Mouse (Mus musculus) midbrain, embryonic 13.5 days (tissue): ENCODE measurements around the gene Vmn1r5. TPM values are rescaled to one million over a fixed set of nuclear protein-coding genes. Genes with fewer than 3 reads are reported as not detected.
"Not testable (repeated sequence)": the region's sequence is repeated elsewhere in the genome, so short reads cannot be mapped to it uniquely, and the experiment has no call there.

Experiments
- ATAC-seq: fragments of 200-750 bp; cut with Nextera tagmentation; 2 replicates; pipeline ENCODE4 v1.8.0; 2017; ENCODE audit warnings: mild to moderate bottlenecking, moderate TSS enrichment, moderate library complexity
- H3K27ac ChIP-seq: fragments of 300-500 bp; sonication (generic); 2 replicates; pipeline ENCODE4 v1.5.1; 2015; ENCODE audit warnings: inconsistent platforms, mild to moderate bottlenecking, moderate library complexity
- H3K27me3 ChIP-seq: fragments of 300-500 bp; sonication (generic); 2 replicates; pipeline ENCODE4 v1.6.1; 2015; ENCODE audit warnings: mild to moderate bottlenecking, inconsistent platforms
- H3K36me3 ChIP-seq: fragments of 300-500 bp; sonication (generic); 2 replicates; pipeline ENCODE4 v1.6.1; 2015; ENCODE audit warnings: mild to moderate bottlenecking, inconsistent platforms
- H3K4me1 ChIP-seq: fragments of 300-500 bp; sonication (generic); replicated peaks from 2 replicates; pipeline ENCODE4 v1.6.1; 2015; ENCODE audit warnings: inconsistent platforms
- H3K4me2 ChIP-seq: fragments of 300-500 bp; sonication (generic); replicated peaks from 2 replicates; pipeline ENCODE4 v1.6.1; 2015; ENCODE audit warnings: moderate library complexity, mild to moderate bottlenecking, inconsistent platforms
- H3K4me3 ChIP-seq: fragments of 300-500 bp; sonication (generic); replicated peaks from 2 replicates; pipeline ENCODE4 v1.5.1; 2015; ENCODE audit warnings: mild to moderate bottlenecking, inconsistent platforms
- H3K9ac ChIP-seq: fragments of 300-500 bp; sonication (generic); replicated peaks from 2 replicates; pipeline ENCODE4 v1.6.1; 2015; ENCODE audit warnings: mild to moderate bottlenecking, inconsistent platforms
- H3K9me3 ChIP-seq: fragments of 300-500 bp; sonication (generic); 2 replicates; pipeline ENCODE4 v1.6.1; 2016; ENCODE audit warnings: mild to moderate bottlenecking, inconsistent platforms
- WGBS: fragments of 180-500 bp; shearing (Covaris S2); methylation state at CpG from one replicate; pipeline ENCODE4 v1.1.7; 2015; 5-methylcytosine and 5-hydroxymethylcytosine counted together
- polyA plus RNA-seq: library from polyadenylated mRNA; unstranded; fragments of >200 nt; fragmentation: Nextera tagmentation; extraction: Ambion mirVana; gene quantifications from 2 replicates; pipeline ENCODE4 v1.2.1, GENCODE M21; 2015

Gene Vmn1r5
- not detected in 2 replicates for polyA plus RNA-seq

- Histone ChIP-seq H3K9me3 (no peaks in the 10 kb centered on the region; the same call in 1 of the 2 replicates), H3K27me3 (no peaks in the 10 kb centered on the region), H3K4me3 (no peak within 1 kb of the TSS), H3K9ac (no peak within 1 kb of the TSS), H3K36me3 (no peaks in the 10 kb centered on the region), H3K4me1 (no peaks in the 10 kb centered on the region), H3K27ac (no peak within 1 kb of the TSS), H3K4me2 (no peak within 1 kb of the TSS)
- ATAC-seq = no peak
These were observed at the start of gene Vmn1r5 for GRCm38 (mm10) chr6:56969973-56970372. Gene Vmn1r5, plus strand, starts transcription at chr6:56970273.

GRCm38 (mm10) chr6:56923331-56923725 is 46.7 kb upstream of the Vmn1r5 start:
- Histone ChIP-seq H3K27ac (peak overlapping the region; percentile 89), H3K9ac (peak overlapping the region; percentile 84), H3K9me3 (no peaks in the 10 kb centered on the region), H3K36me3 (no peaks in the 10 kb centered on the region), H3K4me1 (peaks cover 19% of the 10 kb centered on the region), H3K27me3 (no peaks in the 10 kb centered on the region), H3K4me2 (peak overlapping the region; percentile 57), H3K4me3 (peak overlapping the region; percentile 71)
- 0% methylated on average over 25 of the region's 25 CpGs for WGBS
- ATAC-seq = no peak

GRCm38 (mm10) chr6:56923726-56924707 is 46.1 kb upstream of the Vmn1r5 start, which contains the start of the genes Nt5c3 and Vmn1r4:
Gene Nt5c3, minus strand, starts transcription at chr6:56923932.
Gene Vmn1r4, plus strand, starts transcription at chr6:56924015.
- WGBS = 4% methylated on average over 62 of the region's 64 CpGs
- Histone ChIP-seq H3K9ac (peak within 1 kb of the TSS; percentile 84), H3K4me2 (peak within 1 kb of the TSS; percentile 61), H3K27me3 (no peaks in the 10 kb centered on the region), H3K9me3 (no peaks in the 10 kb centered on the region), H3K27ac (peak within 1 kb of the TSS; percentile 89), H3K36me3 (no peaks in the 10 kb centered on the region), H3K4me3 (peak within 1 kb of the TSS; percentile 71), H3K4me1 (peaks cover 19% of the 10 kb centered on the region)
- peak; percentile 97 for ATAC-seq

GRCm38 (mm10) chr6:56931648-56932415 is 38.2 kb upstream of the Vmn1r5 start:
- 76% methylated on average over 4 of the region's 4 CpGs for WGBS

GRCm38 (mm10) chr6:56932464-56932863 is 37.6 kb upstream of the Vmn1r5 start:
- Histone ChIP-seq H3K9me3 (no peaks in the 10 kb centered on the region), H3K27ac (no peak overlapping the region), H3K36me3 (no peaks in the 10 kb centered on the region), H3K4me3 (no peak overlapping the region), H3K27me3 (no peaks in the 10 kb centered on the region), H3K9ac (no peak overlapping the region), H3K4me2 (no peak overlapping the region), H3K4me1 (no peaks in the 10 kb centered on the region)
- ATAC-seq = no peak
- 71% methylated on average over 2 of the region's 2 CpGs for WGBS

More at GRCm38 (mm10) chr6:56931648-56932415, 38.2 kb upstream of the Vmn1r5 start:
- H3K27me3 ChIP-seq = no peaks in the 10 kb centered on the region
- no peak overlapping the region for H3K9ac ChIP-seq
- H3K27ac ChIP-seq = no peak overlapping the region
- no peaks in the 10 kb centered on the region for H3K4me1 ChIP-seq
- ATAC-seq = no peak
- no peak overlapping the region for H3K4me3 ChIP-seq
- H3K36me3 ChIP-seq = no peaks in the 10 kb centered on the region
- no peaks in the 10 kb centered on the region for H3K9me3 ChIP-seq
- H3K4me2 ChIP-seq = no peak overlapping the region

- Histone ChIP-seq H3K36me3 (no peaks in the 10 kb centered on the region), H3K4me2 (no peak overlapping the region), H3K27ac (no peak overlapping the region), H3K27me3 (no peaks in the 10 kb centered on the region), H3K4me3 (no peak overlapping the region), H3K4me1 (no peaks in the 10 kb centered on the region), H3K9me3 (no peaks in the 10 kb centered on the region), H3K9ac (no peak overlapping the region)
- 91% methylated on average over 4 of the region's 4 CpGs for WGBS
- ATAC-seq = no peak
These were observed 35.7 kb upstream of the Vmn1r5 start for GRCm38 (mm10) chr6:56934366-56934765.

GRCm38 (mm10) chr6:56956436-56956835 is 13.6 kb upstream of the Vmn1r5 start:
- Histone ChIP-seq H3K9me3 (no peaks in the 10 kb centered on the region), H3K27ac (no peak overlapping the region), H3K4me2 (no peak overlapping the region), H3K4me1 (no peaks in the 10 kb centered on the region), H3K27me3 (no peaks in the 10 kb centered on the region), H3K36me3 (no peaks in the 10 kb centered on the region), H3K9ac (no peak overlapping the region), H3K4me3 (no peak overlapping the region)
- no peak for ATAC-seq
- WGBS = 74% methylated on average over 5 of the region's 5 CpGs

GRCm38 (mm10) chr6:56996943-56997342 is 26.9 kb downstream of the Vmn1r5 start, which contains the start of gene Vmn1r6:
Gene Vmn1r6, plus strand, starts transcription at chr6:56997243.
- H3K4me1 ChIP-seq = no peaks in the 10 kb centered on the region
- no peaks in the 10 kb centered on the region for H3K27me3 ChIP-seq
- WGBS = 90% methylated on average over 2 of the region's 2 CpGs
- H3K9ac ChIP-seq = no peak within 1 kb of the TSS
- H3K27ac ChIP-seq = no peak within 1 kb of the TSS
- no peak for ATAC-seq
- no peak within 1 kb of the TSS for H3K4me3 ChIP-seq
- H3K9me3 ChIP-seq = no peaks in the 10 kb centered on the region
- no peak within 1 kb of the TSS for H3K4me2 ChIP-seq
- H3K36me3 ChIP-seq = no peaks in the 10 kb centered on the region

GRCm38 (mm10) chr6:57025224-57025623 is 55.2 kb downstream of the Vmn1r5 start, which contains the start of gene Vmn1r7:
Gene Vmn1r7, minus strand, starts transcription at chr6:57025324.
- WGBS = 91% methylated on average over 2 of the region's 2 CpGs
- not testable (repeated sequence) for H3K4me1 ChIP-seq, H3K4me2 ChIP-seq

GRCm38 (mm10) chr6:57031984-57032383 is 61.9 kb downstream of the Vmn1r5 start, which contains the start of gene Vmn1r8:
Gene Vmn1r8, plus strand, starts transcription at chr6:57032284.
- H3K4me2 ChIP-seq = no peak within 1 kb of the TSS
- no peaks in the 10 kb centered on the region for H3K36me3 ChIP-seq
- H3K27me3 ChIP-seq = no peaks in the 10 kb centered on the region
- no peak within 1 kb of the TSS for H3K4me3 ChIP-seq
- no peaks in the 10 kb centered on the region for H3K4me1 ChIP-seq
- ATAC-seq = no peak
- no peak within 1 kb of the TSS for H3K9ac ChIP-seq
- no peaks in the 10 kb centered on the region for H3K9me3 ChIP-seq
- no peak within 1 kb of the TSS for H3K27ac ChIP-seq

More at GRCm38 (mm10) chr6:57025224-57025623, 55.2 kb downstream of the Vmn1r5 start, which contains the start of gene Vmn1r7:
- ATAC-seq, H3K9me3 ChIP-seq, H3K36me3 ChIP-seq, H3K27me3 ChIP-seq, H3K27ac ChIP-seq, H3K9ac ChIP-seq, H3K4me3 ChIP-seq: not testable (repeated sequence)

- no peak overlapping the region for H3K4me2 ChIP-seq
- no peak overlapping the region for H3K27ac ChIP-seq
- H3K4me1 ChIP-seq = no peaks in the 10 kb centered on the region
- ATAC-seq = no peak
- WGBS = 90% methylated on average over 2 of the region's 2 CpGs
- H3K27me3 ChIP-seq = no peaks in the 10 kb centered on the region
- no peaks in the 10 kb centered on the region for H3K36me3 ChIP-seq
- H3K9ac ChIP-seq = no peak overlapping the region
- no peak overlapping the region for H3K4me3 ChIP-seq
- no peaks in the 10 kb centered on the region for H3K9me3 ChIP-seq
These were observed 64.6 kb downstream of the Vmn1r5 start for GRCm38 (mm10) chr6:57034674-57035073.
